Comparison of ENCODE assay signal across 22 mouse cellular contexts in genomic region chr12:46194173-46194572, GRCm38 (mm10).
DNase-seq lines count a peak whose midpoint lies in the region; ATAC-seq and TF ChIP-seq lines count a peak whose summit lies in the region.
"Had no signal": no experiment of that assay in that cellular context is flagged by ENCODE, and none has a peak within 500 bp of the region (broad histone marks: within the 10 kb centered on the region; RNA-seq: fewer than 3 reads in every experiment).

No protein-coding gene starts in this region.

- no peak overlapping the region for H3K4me2 ChIP-seq in midbrain, embryonic 11.5 days

- no peak overlapping the region for H3K9ac ChIP-seq in midbrain, embryonic 11.5 days (ENCODE audit: low read length)
- H3K9ac ChIP-seq in MEL (ENCODE audit: control insufficient read depth, low read depth, low read length, poor library complexity, severe bottlenecking): no peak overlapping the region

- TF ChIP-seq EP300 in MEL (IDR thresholded peaks at IDR 0.05; ENCODE audit: low read depth in 1 of 2, low read length in 2 of 2): no peak

- peak; percentile 45 for DNase-seq in midbrain, embryonic 11.5 days (ENCODE audit: low spot score, missing footprints)
- DNase-seq in midbrain, embryonic 10.5 days (ENCODE audit: low spot score): no peak
- DNase-seq in G1E (ENCODE audit: low spot score): no peak
- no peak for DNase-seq in MEL (ENCODE audit: low read depth, low spot score)
- no peak for DNase-seq in gastrocnemius, postnatal 36 days
- no peak for DNase-seq in adrenal gland, postnatal 25 days
- DNase-seq: adrenal gland, adult 2 months; adrenal gland, adult 8-10 months; adrenal gland, postnatal 10 days; adrenal gland, postnatal 14 days; adrenal gland, postnatal 36 days; B cell, adult 2 months; cerebellum, adult 11 months; cerebellum, adult 11-12 months; cerebellum, adult 18-20 months; cerebellum, adult 2 months; cerebellum, adult 8-10 months; cerebellum, adult 9-10 months had no signal

- no peaks in the 10 kb centered on the region for H3K9me3 ChIP-seq in midbrain, embryonic 11.5 days (ENCODE audit: control insufficient read depth, low read length)
- no peaks in the 10 kb centered on the region for H3K9me3 ChIP-seq in midbrain, embryonic 10.5 days (replicated peaks)
- H3K9me3 ChIP-seq in G1E (replicated peaks) (no peaks in the 10 kb centered on the region), MEL (replicated peaks; ENCODE audit: insufficient read depth, low read length) (no peaks in the 10 kb centered on the region)

- no peaks in the 10 kb centered on the region for H3K4me1 ChIP-seq in midbrain, embryonic 11.5 days (ENCODE audit: control insufficient read depth, insufficient read depth, low read length)
- no peaks in the 10 kb centered on the region for H3K4me1 ChIP-seq in midbrain, embryonic 10.5 days
- H3K4me1 ChIP-seq in G1E (ENCODE audit: insufficient read depth, low read depth, low read length) (peaks cover 50% of the 10 kb centered on the region), MEL (ENCODE audit: control insufficient read depth in 1 of 2, insufficient read depth in 2 of 2, low read length in 2 of 2) (no peaks in the 10 kb centered on the region)

- H3K79me2 ChIP-seq in MEL (ENCODE audit: control insufficient read depth, insufficient read depth, low read length, poor library complexity): no peaks in the 10 kb centered on the region

- no peak for TF ChIP-seq CTCF in G1E (IDR thresholded peaks at IDR 0.05; ENCODE audit: low read depth, low read length)
- TF ChIP-seq CTCF in MEL (IDR thresholded peaks at IDR 0.05 in 2 of 3, conservative IDR thresholded peaks at IDR 0.05 in 1 of 3; ENCODE audit: control insufficient read depth in 1 of 3, insufficient read depth in 1 of 3, low read depth in 2 of 3, low read length in 3 of 3, poor library complexity in 1 of 3, severe bottlenecking in 1 of 3): no peak

- ATAC-seq in midbrain, embryonic 11.5 days (ENCODE audit: low FRiP score): no peak
- peak; percentile 84 for ATAC-seq in G1E (ENCODE audit: extremely low read depth, insufficient number of reproducible peaks, low FRiP score, poor library complexity, severe bottlenecking)
- ATAC-seq: activated CD4-positive, CD25-positive, alpha-beta regulatory T cell, adult 4 months; CD4-positive, CD25-positive, alpha-beta regulatory T cell, adult 4 months; Patski had no signal

- no peaks in the 10 kb centered on the region for H3K36me3 ChIP-seq in midbrain, embryonic 11.5 days (ENCODE audit: control insufficient read depth, insufficient read depth, low read length)
- no peaks in the 10 kb centered on the region for H3K36me3 ChIP-seq in midbrain, embryonic 10.5 days
- H3K36me3 ChIP-seq in G1E (replicated peaks) (no peaks in the 10 kb centered on the region), MEL (ENCODE audit: control insufficient read depth in 1 of 2, insufficient read depth in 2 of 2, low read length in 2 of 2) (no peaks in the 10 kb centered on the region)

- no peak overlapping the region for H3K4me3 ChIP-seq in midbrain, embryonic 11.5 days (ENCODE audit: low read depth, low read length)
- H3K4me3 ChIP-seq in midbrain, embryonic 10.5 days: no peak overlapping the region
- H3K4me3 ChIP-seq in G1E (ENCODE audit: low read depth, low read length): no peak overlapping the region
- no peak overlapping the region for H3K4me3 ChIP-seq in MEL (ENCODE audit: control insufficient read depth in 1 of 2, insufficient read depth in 1 of 2, low read depth in 2 of 2, low read length in 2 of 2)

- TF ChIP-seq RAD21 in MEL (IDR thresholded peaks at IDR 0.05; ENCODE audit: low read depth, low read length): no peak

- no peaks in the 10 kb centered on the region for H3K27me3 ChIP-seq in midbrain, embryonic 11.5 days (ENCODE audit: control insufficient read depth, insufficient read depth, low read length)
- no peaks in the 10 kb centered on the region for H3K27me3 ChIP-seq in midbrain, embryonic 10.5 days (ENCODE audit: low read depth, poor library complexity, severe bottlenecking)
- H3K27me3 ChIP-seq in G1E (ENCODE audit: insufficient read depth, low read length) (no peaks in the 10 kb centered on the region), MEL (ENCODE audit: control insufficient read depth in 1 of 2, insufficient read depth in 2 of 2, low read length in 2 of 2) (no peaks in the 10 kb centered on the region)
- H3K27me3 ChIP-seq: CH12.LX, Patski had no signal

- TF ChIP-seq POLR2A in MEL (IDR thresholded peaks at IDR 0.05; ENCODE audit: control insufficient read depth in 1 of 2, insufficient read depth in 1 of 2, low read depth in 1 of 2, low read length in 2 of 2, poor library complexity in 1 of 2): no peak

- WGBS in midbrain, embryonic 11.5 days: 95% methylated on average over 1 of the region's 1 CpGs
- WGBS in midbrain, embryonic 10.5 days: 94% methylated on average over 1 of the region's 1 CpGs

- no peak overlapping the region for H3K27ac ChIP-seq in midbrain, embryonic 11.5 days (ENCODE audit: low read depth, low read length)
- no peak overlapping the region for H3K27ac ChIP-seq in midbrain, embryonic 10.5 days (replicated peaks)
- H3K27ac ChIP-seq in MEL (ENCODE audit: control insufficient read depth, low read depth, low read length): no peak overlapping the region

- intact Hi-C loops in gastrocnemius, postnatal 36 days (cut with DNase I): no loop called here

TF ChIP-seq in MEL, 35 proteins besides CTCF, POLR2A, EP300 and RAD21:
- TF ChIP-seq GATA1 (IDR thresholded peaks at IDR 0.05; ENCODE audit: low read depth, low read length) (0 out of 2 replicates have a peak, but pooled peaks have one; percentile 17), MAX (IDR thresholded peaks at IDR 0.05; ENCODE audit: low read length) (no peak), TCF12 (IDR thresholded peaks at IDR 0.05; ENCODE audit: low read depth, low read length) (peak; percentile 49)
TF ChIP-seq in MEL: peak in this region for 2.
